In genomic region chr1:38936780-38937179, GRCm38 (mm10) we compare ENCODE assay signal across 10 mouse cellular contexts. TPM values are rescaled to one million over a fixed set of nuclear protein-coding genes. Genes with fewer than 3 reads are reported as not detected.
A peak's percentile ranks its signal among the peaks of the same experiment; 100 is the strongest.
DNase-seq lines count a peak whose midpoint lies in the region; ATAC-seq lines count a peak whose summit lies in the region.
"Had no signal": no experiment of that assay in that cellular context is flagged by ENCODE, and none has a peak within 500 bp of the region (broad histone marks: within the 10 kb centered on the region; RNA-seq: fewer than 3 reads in every experiment).

No protein-coding gene starts in this region.

- H3K27ac ChIP-seq in heart, embryonic 12.5 days (ENCODE audit: poor library complexity, severe bottlenecking), result no peak overlapping the region
- H3K27ac ChIP-seq in forebrain, embryonic 14.5 days (ENCODE audit: low read depth, low read length), result no peak overlapping the region
- H3K27ac ChIP-seq: lung, embryonic 15.5 days had no signal

- peak; percentile 15 for DNase-seq in heart, postnatal 4 days
- DNase-seq in spleen, adult 12 weeks (ENCODE audit: low spot score), result peak; percentile 38
- DNase-seq in spleen, postnatal 36 days (ENCODE audit: low spot score in 2 of 2), result no peak
- peak; percentile 29 for DNase-seq in c-Kit-positive CD71-positive TER-119-negative erythroid progenitor cells, embryonic 14.5 days (ENCODE audit: low read depth)
- peak; percentile 58 for DNase-seq in forebrain, embryonic 14.5 days (ENCODE audit: low spot score)
- DNase-seq in thymus, postnatal 36 days, result peak; percentile 41 to 43

- H3K9me3 ChIP-seq in heart, embryonic 12.5 days (replicated peaks), result no peaks in the 10 kb centered on the region
- H3K9me3 ChIP-seq in forebrain, embryonic 14.5 days (replicated peaks; ENCODE audit: control insufficient read depth, low read length), result no peaks in the 10 kb centered on the region
- H3K9me3 ChIP-seq: lung, embryonic 15.5 days had no signal

- no peak overlapping the region for H3K9ac ChIP-seq in heart, embryonic 12.5 days
- H3K9ac ChIP-seq in forebrain, embryonic 14.5 days (ENCODE audit: low read length), result no peak overlapping the region
- H3K9ac ChIP-seq: lung, embryonic 15.5 days had no signal

- no peak overlapping the region for H3K4me3 ChIP-seq in heart, embryonic 12.5 days
- no peak overlapping the region for H3K4me3 ChIP-seq in forebrain, embryonic 14.5 days (ENCODE audit: low read depth, low read length)
- H3K4me3 ChIP-seq: erythroblast, embryonic 14.5 days; lung, embryonic 15.5 days had no signal

- no peaks in the 10 kb centered on the region for H3K36me3 ChIP-seq in heart, embryonic 12.5 days
- no peaks in the 10 kb centered on the region for H3K36me3 ChIP-seq in forebrain, embryonic 14.5 days (ENCODE audit: control insufficient read depth, insufficient read depth, low read length)
- H3K36me3 ChIP-seq: lung, embryonic 15.5 days had no signal

- H3K4me1 ChIP-seq in heart, embryonic 12.5 days (replicated peaks), result no peaks in the 10 kb centered on the region
- H3K4me1 ChIP-seq in forebrain, embryonic 14.5 days (ENCODE audit: control insufficient read depth, insufficient read depth, low read length), result no peaks in the 10 kb centered on the region
- H3K4me1 ChIP-seq: lung, embryonic 15.5 days had no signal

- ATAC-seq in heart, embryonic 12.5 days (ENCODE audit: insufficient number of reproducible peaks, low FRiP score), result no peak
- no peak for ATAC-seq in forebrain, embryonic 14.5 days
- ATAC-seq in monocyte, adult 5-6 weeks (replicated peaks; ENCODE audit: insufficient number of reproducible peaks, low FRiP score, low TSS enrichment, poor library complexity, severe bottlenecking), result 0 out of 2 replicates have a peak, but pooled peaks have one; percentile 35

- H3K27me3 ChIP-seq in heart, embryonic 12.5 days (replicated peaks), result peaks cover 6% of the 10 kb centered on the region; the same call in 1 of the 2 replicates
- H3K27me3 ChIP-seq in forebrain, embryonic 14.5 days (replicated peaks; ENCODE audit: control insufficient read depth, insufficient read depth, low read length), result no peaks in the 10 kb centered on the region
- H3K27me3 ChIP-seq: lung, embryonic 15.5 days had no signal

- 24% methylated on average over 6 of the region's 6 CpGs for WGBS in heart, embryonic 12.5 days
- 27% methylated on average over 6 of the region's 6 CpGs for WGBS in forebrain, embryonic 14.5 days

- no peak overlapping the region for H3K4me2 ChIP-seq in heart, embryonic 12.5 days
- H3K4me2 ChIP-seq in forebrain, embryonic 14.5 days (ENCODE audit: low read length), result no peak overlapping the region
- H3K4me2 ChIP-seq: lung, embryonic 15.5 days had no signal

RNA-seq across cellular contexts. Expression of gene Nms, which starts 2.2 kb away (rescaled TPM):
- not detected for total RNA-seq in heart, postnatal 4 days (2021)
- not detected in 2 replicates for polyA plus RNA-seq in heart, embryonic 12.5 days (2016; fragmentation: Nextera tagmentation; extraction: Ambion mirVana)
- polyA plus RNA-seq in forebrain, embryonic 14.5 days (2014; fragmentation: Nextera tagmentation; extraction: Ambion mirVana), result 0.37 and 0.53 TPM in 2 replicates
- total RNA-seq in monocyte, adult 5-6 weeks (2017), result not detected in 3 replicates
- polyA plus RNA-seq: erythroblast, embryonic 14.5 days; lung, embryonic 15.5 days had no signal

RNA-seq across cellular contexts. Expression of gene Chst10, which starts 38.8 kb away (rescaled TPM):
- total RNA-seq in heart, postnatal 4 days (2021), result under 1 TPM; 0.74 to 0.88 TPM
- 2.9 and 3.6 TPM in 2 replicates for polyA plus RNA-seq in heart, embryonic 12.5 days (2016; fragmentation: Nextera tagmentation; extraction: Ambion mirVana)
- 48.7 and 58.2 TPM in 2 replicates for polyA plus RNA-seq in forebrain, embryonic 14.5 days (2014; fragmentation: Nextera tagmentation; extraction: Ambion mirVana)
- 1.3 to 2.5 TPM (median 1.3 TPM) in 3 replicates for total RNA-seq in monocyte, adult 5-6 weeks (2017)

RNA-seq across cellular contexts. Expression of gene Pdcl3, which starts 48.6 kb away (rescaled TPM):
- total RNA-seq in heart, postnatal 4 days (2021), result 100 to 1,000 TPM; 114 TPM
- polyA plus RNA-seq in heart, embryonic 12.5 days (2016; fragmentation: Nextera tagmentation; extraction: Ambion mirVana), result 149 and 168 TPM in 2 replicates
- polyA plus RNA-seq in forebrain, embryonic 14.5 days (2014; fragmentation: Nextera tagmentation; extraction: Ambion mirVana), result 156 and 168 TPM in 2 replicates
- 40.4 to 59.9 TPM (median 59.3 TPM) in 3 replicates for total RNA-seq in monocyte, adult 5-6 weeks (2017)

Comparison
In these comparisons a context has a peak if more than half of its experiments do, and no peak if none do; other contexts are left out.
1. DNase-seq: peak in heart, postnatal 4 days (single experiment), spleen, adult 12 weeks (single experiment), c-Kit-positive CD71-positive TER-119-negative erythroid progenitor cells, embryonic 14.5 days (single experiment), forebrain, embryonic 14.5 days (single experiment) and thymus, postnatal 36 days (2 of 2); none in spleen, postnatal 36 days (0 of 2).